Mouse (Mus musculus): ENCODE results near the gene Myo1h.

Gene Myo1h

GRCm38 (mm10) chr5:114288874-114289273, at the start of gene Myo1h:
TSS of gene Myo1h (plus strand) at chr5:114289166.
- no peak for DNase-seq (ENCODE audit: low read depth, low spot score)

GRCm38 (mm10) chr5:114239737-114240136, 49.2 kb upstream of the Myo1h start:
- DNase-seq (ENCODE audit: low read depth, low spot score), result no peak

GRCm38 (mm10) chr5:114246465-114246864, 42.5 kb upstream of the Myo1h start:
- no peak for DNase-seq (ENCODE audit: low read depth, low spot score)

GRCm38 (mm10) chr5:114248174-114248589, 40.8 kb upstream of the Myo1h start:
- DNase-seq (ENCODE audit: low read depth, low spot score), result peak; percentile 79

GRCm38 (mm10) chr5:114259495-114259894, 29.5 kb upstream of the Myo1h start:
- DNase-seq (ENCODE audit: low read depth, low spot score), result no peak

- no peak for DNase-seq (ENCODE audit: low read depth, low spot score)
Measured at GRCm38 (mm10) chr5:114261494-114261893, 27.5 kb upstream of the Myo1h start.

- no peak for DNase-seq (ENCODE audit: low read depth, low spot score)
Measured at GRCm38 (mm10) chr5:114264030-114264459, 24.9 kb upstream of the Myo1h start.

- no peak for DNase-seq (ENCODE audit: low read depth, low spot score)
Measured at GRCm38 (mm10) chr5:114264791-114265190, 24.2 kb upstream of the Myo1h start.

- DNase-seq (ENCODE audit: low read depth, low spot score), result no peak
Measured at GRCm38 (mm10) chr5:114268646-114269045, 20.3 kb upstream of the Myo1h start.

GRCm38 (mm10) chr5:114269499-114269898, 19.5 kb upstream of the Myo1h start:
- no peak for DNase-seq (ENCODE audit: low read depth, low spot score)

GRCm38 (mm10) chr5:114269984-114270383, 19.0 kb upstream of the Myo1h start:
- no peak for DNase-seq (ENCODE audit: low read depth, low spot score)

- no peak for DNase-seq (ENCODE audit: low read depth, low spot score)
Measured at GRCm38 (mm10) chr5:114273693-114274402, 15.1 kb upstream of the Myo1h start, which contains the start of gene Foxn4. TSS of gene Foxn4 (minus strand) at chr5:114273807.

- DNase-seq (ENCODE audit: low read depth, low spot score), result no peak
Measured at GRCm38 (mm10) chr5:114275339-114275738, 13.6 kb upstream of the Myo1h start.

- no peak for DNase-seq (ENCODE audit: low read depth, low spot score)
Measured at GRCm38 (mm10) chr5:114275991-114276390, 13.0 kb upstream of the Myo1h start.

GRCm38 (mm10) chr5:114279382-114280143, 9.4 kb upstream of the Myo1h start:
- no peak for DNase-seq (ENCODE audit: low read depth, low spot score)

GRCm38 (mm10) chr5:114282346-114282745, 6.6 kb upstream of the Myo1h start:
- no peak for DNase-seq (ENCODE audit: low read depth, low spot score)

- no peak for DNase-seq (ENCODE audit: low read depth, low spot score)
Measured at GRCm38 (mm10) chr5:114284604-114285397, 4.2 kb upstream of the Myo1h start.

GRCm38 (mm10) chr5:114285398-114285700, 3.6 kb upstream of the Myo1h start:
- no peak for DNase-seq (ENCODE audit: low read depth, low spot score)

- DNase-seq (ENCODE audit: low read depth, low spot score), result no peak
Measured at GRCm38 (mm10) chr5:114286102-114286501, 2.9 kb upstream of the Myo1h start.

GRCm38 (mm10) chr5:114286872-114287571, 1.9 kb upstream of the Myo1h start:
- no peak for DNase-seq (ENCODE audit: low read depth, low spot score)

- no peak for DNase-seq (ENCODE audit: low read depth, low spot score)
Measured at GRCm38 (mm10) chr5:114288396-114288795, 570 bp upstream of the Myo1h start.

- no peak for DNase-seq (ENCODE audit: low read depth, low spot score)
Measured at GRCm38 (mm10) chr5:114290004-114290403, 1.0 kb downstream of the Myo1h start.
